Mouse (Mus musculus): Measurements from ENCODE around the gene Gm17482.

DNA sequence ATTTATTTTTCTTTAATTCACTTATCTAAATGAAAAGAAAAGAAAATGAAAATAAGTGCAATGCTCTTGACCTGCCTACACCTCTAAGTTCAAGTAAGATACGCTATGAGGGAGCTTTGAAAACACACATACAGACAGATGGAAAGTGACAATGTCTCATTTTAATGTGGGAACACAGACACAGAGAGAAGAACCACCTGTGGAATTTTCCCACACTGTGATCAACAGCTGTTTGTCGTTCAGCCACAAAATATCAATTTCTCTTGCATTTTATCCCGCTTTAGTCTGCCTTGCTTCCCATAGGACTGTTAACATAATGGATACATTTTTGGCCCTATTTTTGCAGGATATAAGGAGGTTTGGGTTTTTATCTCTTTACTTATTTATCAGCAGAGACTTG is 16.3 kb upstream of the Gm17482 start:
- TF ChIP-seq CTCF (IDR thresholded peaks at IDR 0.05; ENCODE audit: low read depth) (no peak), EP300 (IDR thresholded peaks at IDR 0.05; ENCODE audit: low read depth) (no peak)

Data from liver, postnatal 0 days (tissue).